Mouse (Mus musculus) midbrain, embryonic 14.5 days (tissue): ENCODE measurements at regions not wholly inside any gene's neighbourhood (a gene's known extent, or its start where the extent isn't known, plus 50 kb on each side); places are given as distances from the start of the nearest gene placed in this dataset.
"Not testable (repeated sequence)": the region's sequence is repeated elsewhere in the genome, so short reads cannot be mapped to it uniquely, and the experiment has no call there.

Source experiments
- ATAC-seq: fragments of 200-750 bp; cut with Nextera tagmentation; 2 replicates; pipeline ENCODE4 v1.8.0; 2017; ENCODE audit warnings: moderate number of reproducible peaks, moderate library complexity; ENCODE audit not compliant: low FRiP score, low TSS enrichment
- DNase-seq: peaks from one replicate; pipeline ENCODE4 v3.0.0-alpha.2; 2015
- H3K27ac ChIP-seq: fragments of 300-500 bp; sonication (generic); replicated peaks from 2 replicates; pipeline ENCODE4 v1.5.1; 2014; ENCODE audit warnings: mild to moderate bottlenecking, low read depth, low read length, moderate library complexity
- H3K27me3 ChIP-seq: fragments of 300-500 bp; sonication (generic); 2 replicates; pipeline ENCODE4 v1.6.1; 2014; ENCODE audit warnings: low read length, control low read depth, mixed read lengths; ENCODE audit not compliant: control insufficient read depth, insufficient read depth
- H3K36me3 ChIP-seq: fragments of 300-500 bp; sonication (generic); 2 replicates; pipeline ENCODE4 v1.6.1; 2014; ENCODE audit warnings: low read length, control low read depth; ENCODE audit not compliant: control insufficient read depth, insufficient read depth
- H3K4me1 ChIP-seq: fragments of 300-500 bp; sonication (generic); 2 replicates; pipeline ENCODE4 v1.6.1; 2014; ENCODE audit warnings: mild to moderate bottlenecking, antibody characterized with exemption, low read length, control low read depth; ENCODE audit not compliant: control insufficient read depth, insufficient read depth
- H3K4me2 ChIP-seq: fragments of 300-500 bp; sonication (generic); 2 replicates; pipeline ENCODE4 v1.6.1; 2014; ENCODE audit warnings: mild to moderate bottlenecking, low read length, moderate library complexity
- H3K4me3 ChIP-seq: fragments of 300-500 bp; sonication (generic); replicated peaks from 2 replicates; pipeline ENCODE4 v1.5.1; 2014; ENCODE audit warnings: low read depth, low read length
- H3K9ac ChIP-seq: fragments of 300-500 bp; sonication (generic); replicated peaks from 2 replicates; pipeline ENCODE4 v1.6.1; 2014; ENCODE audit warnings: mild to moderate bottlenecking, low read length, moderate library complexity
- H3K9me3 ChIP-seq: fragments of 300-500 bp; sonication (generic); 2 replicates; pipeline ENCODE4 v1.6.1; 2016; ENCODE audit warnings: low read length, control low read depth, mixed read lengths; ENCODE audit not compliant: control insufficient read depth
- WGBS: fragments of 180-500 bp; shearing (Covaris S2); extraction: QIAGEN DNeasy Blood & Tissue Kit; methylation state at CpG from one replicate; pipeline ENCODE4 v1.1.7; 2014; 5-methylcytosine and 5-hydroxymethylcytosine counted together

GRCm38 (mm10) chr16:3334355-3334754, 256.5 kb upstream of the Olfr161 start:
- not testable (repeated sequence) for H3K36me3 ChIP-seq, H3K4me2 ChIP-seq, H3K4me3 ChIP-seq, DNase-seq, H3K4me1 ChIP-seq, ATAC-seq, H3K9me3 ChIP-seq, H3K27me3 ChIP-seq, H3K9ac ChIP-seq, H3K27ac ChIP-seq
- WGBS = 90% methylated on average over 5 of the region's 5 CpGs

DNA sequence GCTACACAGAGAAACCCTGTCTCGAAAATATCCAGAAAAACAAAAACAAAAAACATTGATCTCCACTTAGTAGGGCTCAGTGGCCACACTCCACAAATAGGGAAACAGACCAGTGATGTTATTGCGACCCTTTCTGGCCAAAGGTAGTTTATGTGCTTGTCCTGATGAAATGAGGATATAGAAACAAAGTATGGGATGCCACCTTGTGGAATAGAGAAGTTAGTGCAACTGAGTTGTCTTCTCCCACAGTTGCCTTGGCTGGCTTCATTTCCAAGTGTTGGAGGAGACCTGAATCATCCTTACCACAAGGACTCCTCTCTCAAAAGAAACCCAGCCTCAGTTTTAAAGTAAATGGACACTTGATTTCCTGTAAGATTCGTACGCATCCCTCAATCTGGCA, 247.5 kb upstream of the Olfr161 start:
- not testable (repeated sequence) for H3K4me3 ChIP-seq, H3K9me3 ChIP-seq, DNase-seq, ATAC-seq, H3K9ac ChIP-seq, H3K27me3 ChIP-seq, H3K4me1 ChIP-seq, H3K36me3 ChIP-seq, H3K4me2 ChIP-seq, H3K27ac ChIP-seq
- WGBS = 23% methylated on average over 4 of the region's 4 CpGs

DNA sequence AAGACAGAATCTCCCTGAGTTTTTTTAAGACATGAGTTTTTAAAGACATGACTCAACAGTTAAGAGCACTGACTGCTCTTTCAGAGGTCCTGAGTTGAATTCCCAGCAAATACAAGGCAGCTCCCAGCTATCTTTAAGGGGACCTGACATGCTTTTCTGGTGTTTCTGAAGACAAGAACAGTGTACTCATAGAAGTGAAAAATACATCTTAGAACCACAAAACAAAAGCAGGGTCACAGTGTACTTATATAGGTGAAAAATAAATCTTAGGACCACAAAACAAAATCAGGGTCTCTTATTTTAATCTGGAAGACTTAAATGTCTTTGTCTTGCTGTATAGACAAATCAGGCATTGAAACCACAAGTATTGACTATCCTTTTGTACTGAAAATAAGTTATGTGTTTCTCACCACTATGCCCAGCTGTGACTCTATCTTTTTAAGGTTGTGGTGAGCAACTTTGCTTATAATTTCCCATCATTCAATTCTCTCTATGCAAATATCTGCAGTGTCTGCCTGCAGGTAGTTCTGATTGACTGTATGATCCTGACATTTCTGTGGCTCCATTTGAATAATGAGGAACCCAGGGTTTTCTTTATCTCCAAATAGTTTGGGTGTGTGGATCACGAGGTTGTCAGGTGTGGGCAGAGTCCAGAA, 246.0 kb upstream of the Olfr161 start:
- not testable (repeated sequence) for DNase-seq, H3K4me3 ChIP-seq, H3K4me1 ChIP-seq, ATAC-seq, H3K36me3 ChIP-seq, H3K9ac ChIP-seq, H3K9me3 ChIP-seq, H3K27me3 ChIP-seq, H3K4me2 ChIP-seq, H3K27ac ChIP-seq
- no CpG with 5 or more reads among the region's 1 CpGs for WGBS

- H3K27me3 ChIP-seq, H3K4me1 ChIP-seq, H3K4me3 ChIP-seq, DNase-seq, H3K36me3 ChIP-seq, H3K27ac ChIP-seq, ATAC-seq, H3K4me2 ChIP-seq, H3K9me3 ChIP-seq, H3K9ac ChIP-seq: not testable (repeated sequence)
- 88% methylated on average over 1 of the region's 4 CpGs for WGBS
Observed at GRCm38 (mm10) chr16:3349382-3349781, 241.5 kb upstream of the Olfr161 start.

GRCm38 (mm10) chr16:3349850-3350547, 240.8 kb upstream of the Olfr161 start:
- not testable (repeated sequence) for H3K27me3 ChIP-seq, H3K9ac ChIP-seq, H3K27ac ChIP-seq, H3K9me3 ChIP-seq, DNase-seq, H3K4me1 ChIP-seq, H3K36me3 ChIP-seq, H3K4me3 ChIP-seq, H3K4me2 ChIP-seq
- WGBS = 46% methylated on average over 2 of the region's 4 CpGs
- ATAC-seq = peak; percentile 49; the same call in 1 of the 2 replicates

DNA sequence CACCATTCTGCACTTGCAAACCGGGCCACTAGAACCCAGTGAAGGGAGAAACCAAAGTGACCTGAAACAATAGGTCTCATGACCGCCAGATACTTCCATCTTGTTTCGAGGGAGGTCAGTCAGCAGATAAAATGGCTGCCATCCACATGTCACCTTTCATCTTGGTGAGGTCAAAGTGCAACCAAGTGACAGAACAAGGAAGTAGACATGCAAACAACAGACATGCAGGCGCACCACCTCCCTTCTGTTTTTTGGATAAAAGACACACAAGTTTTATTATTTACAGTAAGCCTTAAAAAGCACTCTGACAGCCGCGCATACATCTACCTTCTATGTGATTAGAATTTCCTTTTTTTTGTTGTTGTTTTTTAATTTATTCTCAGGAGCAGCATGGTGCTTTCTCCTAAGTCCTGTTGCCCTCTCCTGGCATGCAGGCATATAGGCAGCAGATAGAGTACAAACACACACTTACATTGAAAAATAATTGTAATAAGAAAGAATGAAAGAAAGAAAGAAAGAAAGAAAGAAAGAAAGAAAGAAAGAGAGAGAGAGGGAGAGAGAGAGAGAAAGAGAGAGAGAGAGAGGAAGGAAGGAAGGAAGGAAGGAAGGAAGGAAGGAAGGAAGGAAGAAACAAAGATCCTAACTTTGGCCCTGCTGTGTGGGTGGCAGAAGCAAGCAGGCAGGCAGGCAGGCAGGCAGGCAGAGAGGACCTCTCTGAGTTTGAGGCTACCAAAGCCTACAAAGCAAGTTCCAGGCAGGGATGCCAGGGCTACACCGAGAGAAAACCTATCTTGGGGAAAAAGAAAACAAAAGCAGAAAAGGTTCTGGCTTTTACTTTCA, 240.0 kb upstream of the Olfr161 start:
- H3K36me3 ChIP-seq, H3K4me1 ChIP-seq, H3K9me3 ChIP-seq, H3K4me3 ChIP-seq, H3K27me3 ChIP-seq, H3K27ac ChIP-seq, H3K4me2 ChIP-seq, H3K9ac ChIP-seq: not testable (repeated sequence)
- DNase-seq (peak; percentile 12), ATAC-seq (peak; percentile 88)
- 82% methylated on average over 6 of the region's 7 CpGs for WGBS

DNA sequence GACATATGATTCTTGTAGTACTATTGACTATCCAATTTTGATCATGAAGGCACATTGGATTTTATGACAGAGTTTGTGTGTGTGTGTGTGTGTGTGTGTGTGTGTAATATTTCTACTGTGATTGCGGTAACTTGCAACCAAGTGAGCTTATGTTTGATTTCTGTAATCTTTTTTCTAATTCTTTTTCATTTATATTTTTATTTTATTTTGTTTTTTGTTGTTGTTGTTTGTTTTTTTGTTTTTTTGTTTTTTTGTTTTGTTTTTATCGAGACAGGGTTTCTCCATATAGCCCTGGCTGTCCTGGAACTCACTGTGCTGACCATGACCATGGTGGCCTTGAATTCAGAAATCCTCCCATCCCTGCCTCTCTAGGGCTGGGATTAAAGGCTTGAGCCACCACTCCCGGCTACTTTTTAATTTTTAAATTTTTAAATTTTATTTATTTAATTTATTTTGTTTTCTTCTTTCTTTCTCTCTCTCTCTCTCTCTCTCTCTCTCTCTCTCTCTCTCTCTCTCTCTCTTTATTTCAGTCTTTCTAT, 239.3 kb upstream of the Olfr161 start:
- not testable (repeated sequence) for H3K36me3 ChIP-seq, DNase-seq, H3K27ac ChIP-seq, H3K9ac ChIP-seq, H3K4me2 ChIP-seq, H3K27me3 ChIP-seq, H3K4me1 ChIP-seq, H3K4me3 ChIP-seq, H3K9me3 ChIP-seq
- 76% methylated on average over 3 of the region's 3 CpGs for WGBS
- peak; percentile 80; the same call in 1 of the 2 replicates for ATAC-seq
